Mouse (Mus musculus): Measurements from ENCODE around the gene Cdh4.

The Cdh4 gene

GRCm38 (mm10) chr2:179442191-179442540, at the start of gene Cdh4:
Cdh4 (plus strand) TSS chr2:179442431.
- no peak for DNase-seq (ENCODE audit: low read depth)

GRCm38 (mm10) chr2:179395442-179395841, 46.8 kb upstream of the Cdh4 start:
- DNase-seq (ENCODE audit: low read depth): no peak

- DNase-seq (ENCODE audit: low read depth): no peak
These were observed 42.5 kb upstream of the Cdh4 start for GRCm38 (mm10) chr2:179399645-179400249.

GRCm38 (mm10) chr2:179410866-179411561, 31.2 kb upstream of the Cdh4 start:
- DNase-seq (ENCODE audit: low read depth): no peak

- DNase-seq (ENCODE audit: low read depth): no peak
These were observed 29.3 kb upstream of the Cdh4 start for GRCm38 (mm10) chr2:179412966-179413365.

GRCm38 (mm10) chr2:179414253-179414652, 28.0 kb upstream of the Cdh4 start:
- no peak for DNase-seq (ENCODE audit: low read depth)

GRCm38 (mm10) chr2:179414704-179415103, 27.5 kb upstream of the Cdh4 start:
- DNase-seq (ENCODE audit: low read depth): no peak

- no peak for DNase-seq (ENCODE audit: low read depth)
These were observed 26.3 kb upstream of the Cdh4 start for GRCm38 (mm10) chr2:179415892-179416403.

GRCm38 (mm10) chr2:179416587-179417227, 25.5 kb upstream of the Cdh4 start:
- DNase-seq (ENCODE audit: low read depth): no peak

- no peak for DNase-seq (ENCODE audit: low read depth)
These were observed 16.6 kb upstream of the Cdh4 start for GRCm38 (mm10) chr2:179425602-179426001.

GRCm38 (mm10) chr2:179428889-179429288, 13.3 kb upstream of the Cdh4 start:
- no peak for DNase-seq (ENCODE audit: low read depth)

- DNase-seq (ENCODE audit: low read depth): no peak
These were observed 2.1 kb upstream of the Cdh4 start for GRCm38 (mm10) chr2:179440161-179440560.

GRCm38 (mm10) chr2:179441086-179441485, 1.1 kb upstream of the Cdh4 start:
- no peak for DNase-seq (ENCODE audit: low read depth)

GRCm38 (mm10) chr2:179441717-179442116, 514 bp upstream of the Cdh4 start:
- no peak for DNase-seq (ENCODE audit: low read depth)

- no peak for DNase-seq (ENCODE audit: low read depth)
These were observed 452 bp downstream of the Cdh4 start for GRCm38 (mm10) chr2:179442541-179443225.

GRCm38 (mm10) chr2:179443226-179443815, 1.1 kb downstream of the Cdh4 start:
- no peak for DNase-seq (ENCODE audit: low read depth)

- no peak for DNase-seq (ENCODE audit: low read depth)
These were observed 1.7 kb downstream of the Cdh4 start for GRCm38 (mm10) chr2:179443959-179444358.

GRCm38 (mm10) chr2:179448256-179448655, 6.0 kb downstream of the Cdh4 start:
- DNase-seq (ENCODE audit: low read depth): no peak

- DNase-seq (ENCODE audit: low read depth): no peak
These were observed 6.8 kb downstream of the Cdh4 start for GRCm38 (mm10) chr2:179449018-179449417.

- DNase-seq (ENCODE audit: low read depth): no peak
These were observed 17.0 kb downstream of the Cdh4 start for GRCm38 (mm10) chr2:179459196-179459595.

- DNase-seq (ENCODE audit: low read depth): no peak
These were observed 17.4 kb downstream of the Cdh4 start for GRCm38 (mm10) chr2:179459606-179460005.

GRCm38 (mm10) chr2:179463514-179463913, 21.3 kb downstream of the Cdh4 start:
- no peak for DNase-seq (ENCODE audit: low read depth)
